Mouse (Mus musculus): ENCODE data around the gene Cep97. TPM values are rescaled to one million over a fixed set of nuclear protein-coding genes. Genes with fewer than 3 reads are reported as not detected.

Gene Cep97
- polyA plus RNA-seq (2015; fragmentation: Nextera tagmentation; extraction: Ambion mirVana) = 9.5 and 11.6 TPM in 2 replicates

DNA sequence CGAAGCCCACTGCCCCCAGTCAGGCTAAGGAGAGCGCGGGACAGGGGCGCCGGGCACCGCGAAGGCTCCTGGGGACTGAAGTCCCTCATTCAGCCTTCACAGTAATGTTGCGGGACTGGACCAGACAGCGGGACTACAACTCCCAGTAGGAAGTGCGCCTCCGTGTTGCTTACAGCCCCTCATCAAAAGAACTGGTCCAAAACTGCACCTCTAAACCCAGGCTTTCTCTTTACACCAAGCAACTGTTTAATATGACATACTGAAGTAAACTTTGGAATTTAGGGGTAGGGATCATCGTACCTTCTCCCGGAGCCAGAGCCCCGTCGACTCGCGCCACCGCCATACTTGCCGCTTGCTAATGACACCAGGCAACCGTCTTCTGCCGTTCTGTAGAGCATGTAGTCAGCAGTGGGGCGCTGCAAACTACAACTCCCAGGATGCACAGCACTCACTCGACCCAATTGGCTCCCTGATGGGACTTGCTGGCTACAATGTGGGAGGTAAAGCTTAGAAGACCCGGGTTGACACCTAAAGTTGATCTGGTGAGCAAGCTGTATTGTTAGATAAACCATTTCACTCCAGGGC lies at the start of gene Cep97:
TSS of gene Cep97 (minus strand) at position 403 of the 585 bp plus-strand sequence.
- H3K27me3 ChIP-seq (replicated peaks; ENCODE audit: control insufficient read depth, insufficient read depth, low read length) = no peaks in the 10 kb centered on the region
- H3K9ac ChIP-seq (ENCODE audit: low read depth, low read length) = peak within 1 kb of the TSS; percentile 75
- H3K4me3 ChIP-seq (ENCODE audit: low read length) = peak within 1 kb of the TSS; percentile 75
- H3K4me2 ChIP-seq (ENCODE audit: low read length) = peak within 1 kb of the TSS; percentile 83
- WGBS = 0% methylated on average over 24 of the region's 24 CpGs
- H3K9me3 ChIP-seq (ENCODE audit: control insufficient read depth, low read length) = no peaks in the 10 kb centered on the region
- H3K36me3 ChIP-seq (ENCODE audit: control insufficient read depth, insufficient read depth, low read length) = no peaks in the 10 kb centered on the region
- peak; percentile 99 for ATAC-seq
- H3K27ac ChIP-seq (ENCODE audit: low read depth, low read length) = peak within 1 kb of the TSS; percentile 60
- no peaks in the 10 kb centered on the region for H3K4me1 ChIP-seq (ENCODE audit: control insufficient read depth, insufficient read depth, low read depth, low read length)

DNA sequence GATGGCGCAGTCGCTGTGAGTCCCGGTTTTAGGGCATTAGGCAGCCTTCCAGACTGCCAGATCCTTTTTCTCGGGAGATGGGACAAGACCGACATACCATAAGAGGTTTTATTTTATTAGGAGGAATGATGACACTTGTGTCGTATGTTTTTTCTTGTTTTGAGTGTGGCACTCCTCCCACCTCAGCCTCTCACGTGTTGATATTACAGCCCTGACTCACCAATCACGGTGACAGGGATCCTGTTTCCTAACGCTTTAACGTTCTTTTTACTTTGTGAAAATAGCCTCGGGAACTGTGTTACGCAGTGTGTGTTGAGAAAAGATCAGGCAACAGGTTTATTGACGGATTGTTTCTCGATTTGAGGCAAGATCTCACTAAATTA lies 40.2 kb upstream of the Cep97 start:
- Histone ChIP-seq H3K36me3 (ENCODE audit: control insufficient read depth, insufficient read depth, low read length) (peaks cover 18% of the 10 kb centered on the region), H3K9me3 (ENCODE audit: control insufficient read depth, low read length) (no peaks in the 10 kb centered on the region), H3K9ac (ENCODE audit: low read depth, low read length) (peak overlapping the region; percentile 94), H3K4me2 (ENCODE audit: low read length) (peak overlapping the region; percentile 87), H3K4me1 (ENCODE audit: control insufficient read depth, insufficient read depth, low read depth, low read length) (peaks cover 16% of the 10 kb centered on the region), H3K27me3 (replicated peaks; ENCODE audit: control insufficient read depth, insufficient read depth, low read length) (no peaks in the 10 kb centered on the region), H3K27ac (ENCODE audit: low read depth, low read length) (peak overlapping the region; percentile 88), H3K4me3 (ENCODE audit: low read length) (peak overlapping the region; percentile 99)
- 6% methylated on average over 14 of the region's 14 CpGs for WGBS
- ATAC-seq = no peak

DNA sequence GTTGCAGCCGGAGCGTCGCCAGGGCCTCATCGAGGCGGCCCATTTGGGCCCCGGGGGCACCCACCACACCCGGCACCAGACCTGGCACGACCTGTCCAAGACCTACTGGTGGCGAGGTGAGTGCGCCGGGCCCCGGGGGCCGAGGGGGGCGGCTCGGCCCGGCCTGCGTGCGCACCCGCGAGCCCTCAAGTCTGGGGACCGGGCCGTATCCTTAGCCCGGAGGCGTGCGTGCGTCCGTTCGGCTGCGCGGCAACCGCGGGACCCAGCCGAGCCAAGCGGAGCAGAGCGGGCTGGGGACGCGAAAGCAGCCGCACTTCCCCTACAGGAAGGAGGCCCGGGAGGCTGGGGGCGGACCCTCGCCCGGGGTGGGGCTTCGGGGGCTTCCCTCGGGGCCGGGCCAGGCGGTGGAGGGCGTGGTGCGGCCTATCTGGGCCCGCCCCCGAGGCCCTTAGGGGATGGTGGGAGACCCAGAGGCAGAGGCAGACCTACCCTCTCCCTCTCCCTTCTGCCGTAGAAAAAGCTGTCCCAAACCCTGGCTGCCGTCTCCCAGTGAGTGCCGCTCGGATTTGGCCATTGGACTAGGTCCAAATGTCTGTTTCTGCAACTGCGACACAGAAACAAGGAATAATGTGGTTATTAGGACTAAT lies 39.7 kb upstream of the Cep97 start:
- peak; percentile 73 for ATAC-seq
- peak overlapping the region; percentile 94 for H3K9ac ChIP-seq (ENCODE audit: low read depth, low read length)
- H3K36me3 ChIP-seq (ENCODE audit: control insufficient read depth, insufficient read depth, low read length) = peaks cover 18% of the 10 kb centered on the region
- 1% methylated on average over 44 of the region's 55 CpGs for WGBS
- H3K4me3 ChIP-seq (ENCODE audit: low read length) = peak overlapping the region; percentile 99
- H3K9me3 ChIP-seq (ENCODE audit: control insufficient read depth, low read length) = no peaks in the 10 kb centered on the region
- peaks cover 16% of the 10 kb centered on the region for H3K4me1 ChIP-seq (ENCODE audit: control insufficient read depth, insufficient read depth, low read depth, low read length)
- peak overlapping the region; percentile 88 for H3K27ac ChIP-seq (ENCODE audit: low read depth, low read length)
- H3K27me3 ChIP-seq (replicated peaks; ENCODE audit: control insufficient read depth, insufficient read depth, low read length) = no peaks in the 10 kb centered on the region
- H3K4me2 ChIP-seq (ENCODE audit: low read length) = peak overlapping the region; percentile 87

DNA sequence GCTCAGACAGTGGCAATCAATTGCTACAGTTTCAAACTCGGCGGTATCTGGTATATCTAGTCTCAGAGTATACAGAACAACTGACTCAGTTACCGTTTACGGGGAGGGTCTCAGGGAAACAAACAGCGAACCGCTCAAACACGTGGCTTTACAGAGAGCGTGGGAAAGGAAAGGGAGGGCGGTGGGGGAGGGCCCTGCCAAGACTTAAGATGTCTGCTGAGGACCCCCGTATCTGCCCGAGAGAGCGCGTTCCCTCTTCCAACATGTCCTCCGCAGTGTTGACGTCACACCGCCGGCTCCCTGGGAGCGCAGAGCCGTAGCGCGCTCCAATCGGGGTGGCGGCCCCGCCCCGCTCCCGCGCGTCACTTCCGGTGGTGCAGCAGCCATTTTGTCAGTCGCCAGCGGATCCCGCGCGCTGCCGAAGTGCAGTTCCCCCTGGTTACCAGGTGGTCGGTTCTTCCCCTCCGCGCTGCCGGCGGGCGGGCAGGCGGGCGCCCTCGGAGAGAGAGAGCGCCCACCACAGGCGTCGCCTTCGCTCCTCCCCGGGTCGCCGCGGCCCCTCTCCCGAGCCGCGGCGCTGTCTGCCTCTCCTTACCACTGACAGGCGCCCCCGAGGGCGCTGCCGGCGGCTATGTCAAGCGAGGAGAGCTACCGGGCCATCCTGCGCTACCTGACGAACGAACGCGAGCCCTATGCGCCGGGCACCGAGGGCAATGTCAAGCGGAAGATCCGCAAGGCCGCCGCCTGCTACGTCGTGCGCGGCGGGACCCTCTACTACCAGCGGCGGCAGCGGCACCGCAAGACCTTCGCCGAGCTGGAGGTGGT lies 39.0 kb upstream of the Cep97 start, which contains the start of gene Zbtb11:
TSS of gene Zbtb11 (plus strand) at position 453 of the 825 bp plus-strand sequence.
- peaks cover 18% of the 10 kb centered on the region for H3K36me3 ChIP-seq (ENCODE audit: control insufficient read depth, insufficient read depth, low read length)
- WGBS = under 1% methylated on average over 74 of the region's 86 CpGs
- H3K4me2 ChIP-seq (ENCODE audit: low read length) = peak within 1 kb of the TSS; percentile 87
- no peaks in the 10 kb centered on the region for H3K27me3 ChIP-seq (replicated peaks; ENCODE audit: control insufficient read depth, insufficient read depth, low read length)
- peak within 1 kb of the TSS; percentile 88 for H3K27ac ChIP-seq (ENCODE audit: low read depth, low read length)
- ATAC-seq = peak; percentile 99
- H3K4me3 ChIP-seq (ENCODE audit: low read length) = peak within 1 kb of the TSS; percentile 99
- peaks cover 18% of the 10 kb centered on the region for H3K4me1 ChIP-seq (ENCODE audit: control insufficient read depth, insufficient read depth, low read depth, low read length)
- H3K9me3 ChIP-seq (ENCODE audit: control insufficient read depth, low read length) = no peaks in the 10 kb centered on the region
- peak within 1 kb of the TSS; percentile 94 for H3K9ac ChIP-seq (ENCODE audit: low read depth, low read length)

DNA sequence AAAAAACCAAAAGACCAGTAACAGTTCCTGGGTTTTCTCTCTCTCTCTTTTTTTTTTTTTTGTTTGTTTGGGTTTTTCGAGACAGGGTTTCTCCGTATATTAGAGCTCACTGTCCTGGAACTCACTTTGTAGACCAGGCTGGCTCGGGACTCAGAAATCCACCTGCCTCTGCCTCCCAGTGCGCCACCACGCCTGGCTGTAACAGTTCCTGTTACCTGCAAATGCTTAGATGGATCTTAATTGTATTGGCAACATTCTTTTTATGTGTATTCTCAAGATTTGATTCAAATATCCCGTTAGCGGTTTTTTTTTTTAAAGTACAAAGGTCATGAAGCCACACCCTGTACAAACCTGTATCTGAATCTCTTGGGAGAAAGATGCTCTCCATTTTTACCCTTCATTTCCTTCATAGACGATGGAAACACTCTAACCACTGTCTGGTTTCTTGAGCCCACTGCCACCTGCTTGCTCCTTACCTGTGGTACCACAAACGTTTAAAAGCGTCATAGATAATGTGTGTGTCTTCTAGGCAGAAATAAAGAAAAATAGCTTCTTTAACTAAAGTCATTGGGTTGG lies 38.1 kb upstream of the Cep97 start:
- Histone ChIP-seq H3K9ac (ENCODE audit: low read depth, low read length) (no peak overlapping the region), H3K36me3 (ENCODE audit: control insufficient read depth, insufficient read depth, low read length) (peaks cover 18% of the 10 kb centered on the region), H3K27me3 (replicated peaks; ENCODE audit: control insufficient read depth, insufficient read depth, low read length) (no peaks in the 10 kb centered on the region), H3K4me2 (ENCODE audit: low read length) (peak overlapping the region; percentile 83), H3K4me3 (ENCODE audit: low read length) (peak overlapping the region; percentile 99), H3K4me1 (ENCODE audit: control insufficient read depth, insufficient read depth, low read depth, low read length) (peaks cover 21% of the 10 kb centered on the region), H3K9me3 (ENCODE audit: control insufficient read depth, low read length) (no peaks in the 10 kb centered on the region), H3K27ac (ENCODE audit: low read depth, low read length) (peak overlapping the region; percentile 72)
- no peak for ATAC-seq
- WGBS = 56% methylated on average over 10 of the region's 10 CpGs

DNA sequence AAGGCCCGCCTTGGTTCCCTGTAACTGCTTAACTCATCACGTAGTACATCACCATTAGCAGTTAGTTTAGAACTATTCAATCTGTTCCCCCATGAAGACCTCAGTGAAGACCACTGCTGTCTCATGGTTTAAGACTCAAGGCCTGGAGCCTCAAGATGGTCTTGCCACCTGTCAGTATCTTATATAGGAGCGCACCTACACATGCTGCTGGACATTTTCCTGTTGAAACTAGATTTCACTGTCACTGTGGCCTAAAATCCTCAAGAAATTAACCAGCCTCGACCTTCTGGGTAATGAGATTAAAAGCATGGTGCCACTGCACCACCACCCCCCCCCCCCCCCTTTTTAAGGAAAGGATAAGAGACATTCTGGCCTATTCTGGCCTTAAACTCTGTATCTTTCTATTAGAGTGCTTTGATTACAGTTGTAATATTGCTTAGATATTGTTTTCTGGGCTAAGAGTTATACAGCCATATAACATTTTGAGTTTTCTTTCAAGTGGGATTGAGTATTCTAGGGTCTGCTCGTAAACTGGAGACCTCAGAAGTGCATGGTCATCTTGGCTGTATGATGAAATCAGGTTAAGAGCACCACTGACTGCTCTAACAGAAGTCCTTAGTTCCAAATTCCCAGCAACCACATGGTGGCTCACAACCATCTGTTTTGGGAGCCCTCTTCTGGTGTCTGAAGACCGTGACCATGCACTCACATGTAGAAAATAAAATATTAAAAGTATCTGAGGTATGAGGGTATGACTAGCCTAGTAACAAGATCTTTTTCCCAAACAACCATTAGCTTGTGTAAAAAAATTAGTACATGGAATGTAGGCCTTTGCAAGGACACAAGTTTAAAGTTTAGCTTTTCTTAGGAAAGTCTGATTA lies 37.3 kb upstream of the Cep97 start:
- H3K4me2 ChIP-seq (ENCODE audit: low read length) = no peak overlapping the region
- no peak for ATAC-seq
- no peaks in the 10 kb centered on the region for H3K27me3 ChIP-seq (replicated peaks; ENCODE audit: control insufficient read depth, insufficient read depth, low read length)
- no peak overlapping the region for H3K9ac ChIP-seq (ENCODE audit: low read depth, low read length)
- peaks cover 18% of the 10 kb centered on the region for H3K36me3 ChIP-seq (ENCODE audit: control insufficient read depth, insufficient read depth, low read length)
- no peak overlapping the region for H3K4me3 ChIP-seq (ENCODE audit: low read length)
- no peaks in the 10 kb centered on the region for H3K9me3 ChIP-seq (ENCODE audit: control insufficient read depth, low read length)
- H3K27ac ChIP-seq (ENCODE audit: low read depth, low read length) = no peak overlapping the region
- peaks cover 26% of the 10 kb centered on the region for H3K4me1 ChIP-seq (ENCODE audit: control insufficient read depth, insufficient read depth, low read depth, low read length)
- 77% methylated on average over 6 of the region's 6 CpGs for WGBS

DNA sequence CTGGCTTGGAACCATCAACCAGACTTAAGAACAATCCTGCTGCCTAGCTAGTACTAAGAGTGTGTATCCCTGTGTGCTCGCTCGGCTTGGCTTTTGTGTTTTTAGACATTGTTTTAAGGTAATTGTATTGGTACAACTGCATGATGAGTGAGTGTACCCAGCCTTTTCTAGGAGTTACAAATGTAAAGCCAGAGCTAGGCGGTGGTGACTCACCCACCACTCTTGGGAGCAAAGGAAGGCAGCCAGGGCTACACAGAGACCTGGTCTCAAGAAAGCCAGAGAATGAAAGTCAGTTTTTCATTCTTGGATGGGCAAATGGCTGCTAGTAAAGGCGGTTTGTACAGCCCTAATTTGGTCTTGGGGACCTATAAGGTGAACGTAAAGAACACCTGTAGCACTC lies 35.8 kb upstream of the Cep97 start:
- Histone ChIP-seq H3K4me3 (ENCODE audit: low read length) (no peak overlapping the region), H3K4me2 (ENCODE audit: low read length) (no peak overlapping the region), H3K36me3 (ENCODE audit: control insufficient read depth, insufficient read depth, low read length) (peaks cover 18% of the 10 kb centered on the region), H3K9me3 (ENCODE audit: control insufficient read depth, low read length) (no peaks in the 10 kb centered on the region), H3K9ac (ENCODE audit: low read depth, low read length) (no peak overlapping the region), H3K4me1 (ENCODE audit: control insufficient read depth, insufficient read depth, low read depth, low read length) (peaks cover 23% of the 10 kb centered on the region), H3K27me3 (replicated peaks; ENCODE audit: control insufficient read depth, insufficient read depth, low read length) (no peaks in the 10 kb centered on the region), H3K27ac (ENCODE audit: low read depth, low read length) (no peak overlapping the region)
- ATAC-seq = no peak
- 93% methylated on average over 5 of the region's 5 CpGs for WGBS

DNA sequence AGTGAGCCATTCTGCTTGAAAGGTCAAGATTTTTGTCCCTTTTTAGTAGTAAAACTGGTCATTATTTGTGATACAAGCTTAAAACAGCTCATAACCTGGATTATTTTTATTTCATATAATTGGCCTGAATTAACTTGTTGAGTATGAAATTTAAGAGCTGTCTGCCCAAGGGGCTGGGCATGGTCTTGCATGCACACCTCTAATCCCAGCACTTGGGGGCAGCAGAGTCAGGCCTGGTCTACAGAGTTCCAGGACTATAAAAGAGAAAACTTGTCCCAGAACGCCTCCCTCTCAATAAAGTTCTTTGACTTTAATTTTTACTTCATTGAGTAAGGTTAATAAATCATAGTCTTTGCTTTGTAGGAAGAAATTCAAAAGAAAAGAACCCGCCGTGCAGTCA lies 34.5 kb upstream of the Cep97 start:
- Histone ChIP-seq H3K36me3 (ENCODE audit: control insufficient read depth, insufficient read depth, low read length) (peaks cover 18% of the 10 kb centered on the region), H3K9ac (ENCODE audit: low read depth, low read length) (no peak overlapping the region), H3K4me3 (ENCODE audit: low read length) (no peak overlapping the region), H3K4me2 (ENCODE audit: low read length) (no peak overlapping the region), H3K4me1 (ENCODE audit: control insufficient read depth, insufficient read depth, low read depth, low read length) (peaks cover 18% of the 10 kb centered on the region), H3K27me3 (replicated peaks; ENCODE audit: control insufficient read depth, insufficient read depth, low read length) (no peaks in the 10 kb centered on the region), H3K27ac (ENCODE audit: low read depth, low read length) (no peak overlapping the region), H3K9me3 (ENCODE audit: control insufficient read depth, low read length) (no peaks in the 10 kb centered on the region)
- 84% methylated on average over 3 of the region's 3 CpGs for WGBS
- no peak for ATAC-seq
